Mouse (Mus musculus) heart, postnatal 0 days (tissue): ENCODE measurements around the gene Pkd1l3.

Source experiments
- CTCF ChIP-seq: IDR thresholded peaks from 2 replicates; pipeline ENCODE4 v1.5.1; 2016; ENCODE audit warnings: antibody characterized with exemption, control low read depth, low read depth
- EP300 ChIP-seq: IDR thresholded peaks from 2 replicates; pipeline ENCODE4 v1.6.1; 2016; ENCODE audit warnings: antibody characterized with exemption, low read depth

GRCm38 (mm10) chr8:109681535-109681934 lies 67.2 kb downstream of the Pkd1l3 start:
- TF ChIP-seq CTCF, result no peak
- TF ChIP-seq EP300, result no peak
